Mouse (Mus musculus): ENCODE data around the gene H2-DMb1. TPM values are rescaled to one million over a fixed set of nuclear protein-coding genes. Genes with fewer than 3 reads are reported as not detected.

Gene H2-DMb1
- total and polyA plus RNA-seq, 2 experiments from 2014 or later, result 0.62 to 1.5 TPM

- Histone ChIP-seq H3K36me3 (ENCODE audit: insufficient read depth) (peaks cover 38% of the 10 kb centered on the region), H3K4me1 (ENCODE audit: insufficient read depth) (peaks cover 7% of the 10 kb centered on the region; the same call in 1 of the 2 replicates), H3K27ac (ENCODE audit: low read depth, low read length) (peak overlapping the region; percentile 85), H3K9me3 (ENCODE audit: low read length) (no peaks in the 10 kb centered on the region), H3K9ac (peak overlapping the region; percentile 76), H3K4me3 (ENCODE audit: low read depth, low read length) (peak overlapping the region; percentile 72), H3K27me3 (ENCODE audit: insufficient read depth, low read length) (no peaks in the 10 kb centered on the region), H3K4me2 (ENCODE audit: low read depth) (peak overlapping the region; percentile 85)
- ATAC-seq, result peak; percentile 49
- 2% methylated on average over 38 of the region's 38 CpGs for WGBS
- no peak for DNase-seq
- no peak; the same call in 1 of the 2 replicates for TF ChIP-seq CTCF (IDR thresholded peaks at IDR 0.05; ENCODE audit: low read depth)
Observed at GRCm38 (mm10) chr17:34118873-34119248, 34.0 kb upstream of the H2-DMb1 start.

- DNase-seq (peak; percentile 100), ATAC-seq (peak; percentile 81)
- H3K9ac ChIP-seq, result peak within 1 kb of the TSS; percentile 87
- no peak; the same call in 1 of the 2 replicates for TF ChIP-seq CTCF (IDR thresholded peaks at IDR 0.05; ENCODE audit: low read depth)
- H3K4me2 ChIP-seq (ENCODE audit: low read depth), result peak within 1 kb of the TSS; percentile 88
- no peaks in the 10 kb centered on the region for H3K27me3 ChIP-seq (ENCODE audit: insufficient read depth, low read length)
- H3K36me3 ChIP-seq (ENCODE audit: insufficient read depth), result peaks cover 32% of the 10 kb centered on the region
- peak within 1 kb of the TSS; percentile 72 for H3K4me3 ChIP-seq (ENCODE audit: low read depth, low read length)
- H3K27ac ChIP-seq (ENCODE audit: low read depth, low read length), result peak within 1 kb of the TSS; percentile 100
- peaks cover 9% of the 10 kb centered on the region; the same call in 1 of the 2 replicates for H3K4me1 ChIP-seq (ENCODE audit: insufficient read depth)
- no peaks in the 10 kb centered on the region for H3K9me3 ChIP-seq (ENCODE audit: low read length)
- WGBS, result 3% methylated on average over 96 of the region's 96 CpGs
Observed at GRCm38 (mm10) chr17:34119249-34120179, 33.4 kb upstream of the H2-DMb1 start, which contains the start of gene H2-DMa. TSS of gene H2-DMa (plus strand) at chr17:34119541.

GRCm38 (mm10) chr17:34120180-34120723 lies 32.6 kb upstream of the H2-DMb1 start:
- H3K4me1 ChIP-seq (ENCODE audit: insufficient read depth), result peaks cover 9% of the 10 kb centered on the region; the same call in 1 of the 2 replicates
- H3K9ac ChIP-seq, result peak overlapping the region; percentile 87
- peak overlapping the region; percentile 88 for H3K4me2 ChIP-seq (ENCODE audit: low read depth)
- DNase-seq (peak; percentile 88), ATAC-seq (no peak)
- H3K9me3 ChIP-seq (ENCODE audit: low read length), result no peaks in the 10 kb centered on the region
- 2% methylated on average over 33 of the region's 42 CpGs for WGBS
- peaks cover 25% of the 10 kb centered on the region for H3K36me3 ChIP-seq (ENCODE audit: insufficient read depth)
- H3K4me3 ChIP-seq (ENCODE audit: low read depth, low read length), result peak overlapping the region; percentile 59
- H3K27me3 ChIP-seq (ENCODE audit: insufficient read depth, low read length), result no peaks in the 10 kb centered on the region
- H3K27ac ChIP-seq (ENCODE audit: low read depth, low read length), result peak overlapping the region; percentile 100
- TF ChIP-seq CTCF (IDR thresholded peaks at IDR 0.05; ENCODE audit: low read depth), result no peak

- under 1% methylated on average over 30 of the region's 31 CpGs for WGBS
- peaks cover 19% of the 10 kb centered on the region for H3K36me3 ChIP-seq (ENCODE audit: insufficient read depth)
- H3K27ac ChIP-seq (ENCODE audit: low read depth, low read length), result peak overlapping the region; percentile 100
- DNase-seq (no peak), ATAC-seq (no peak)
- no peaks in the 10 kb centered on the region for H3K27me3 ChIP-seq (ENCODE audit: insufficient read depth, low read length)
- peak overlapping the region; percentile 87 for H3K9ac ChIP-seq
- H3K4me1 ChIP-seq (ENCODE audit: insufficient read depth), result peaks cover 9% of the 10 kb centered on the region; the same call in 1 of the 2 replicates
- H3K4me2 ChIP-seq (ENCODE audit: low read depth), result peak overlapping the region; percentile 88
- H3K4me3 ChIP-seq (ENCODE audit: low read depth, low read length), result peak overlapping the region; percentile 59
- H3K9me3 ChIP-seq (ENCODE audit: low read length), result no peaks in the 10 kb centered on the region
- TF ChIP-seq CTCF (IDR thresholded peaks at IDR 0.05; ENCODE audit: low read depth), result peak; percentile 24
Observed at GRCm38 (mm10) chr17:34120814-34121171, 32.1 kb upstream of the H2-DMb1 start.

GRCm38 (mm10) chr17:34121172-34121878 lies 31.5 kb upstream of the H2-DMb1 start:
- DNase-seq (peak; percentile 85), ATAC-seq (peak; percentile 12)
- Histone ChIP-seq H3K27me3 (ENCODE audit: insufficient read depth, low read length) (no peaks in the 10 kb centered on the region), H3K9me3 (ENCODE audit: low read length) (no peaks in the 10 kb centered on the region), H3K27ac (ENCODE audit: low read depth, low read length) (peak overlapping the region; percentile 100), H3K36me3 (ENCODE audit: insufficient read depth) (peaks cover 15% of the 10 kb centered on the region), H3K9ac (peak overlapping the region; percentile 87), H3K4me3 (ENCODE audit: low read depth, low read length) (peak overlapping the region; percentile 59), H3K4me1 (ENCODE audit: insufficient read depth) (peaks cover 9% of the 10 kb centered on the region; the same call in 1 of the 2 replicates), H3K4me2 (ENCODE audit: low read depth) (peak overlapping the region; percentile 88)
- TF ChIP-seq CTCF (IDR thresholded peaks at IDR 0.05; ENCODE audit: low read depth), result no peak
- WGBS, result 0% methylated on average over 35 of the region's 35 CpGs

GRCm38 (mm10) chr17:34121879-34122187 lies 31.0 kb upstream of the H2-DMb1 start:
- DNase-seq (no peak), ATAC-seq (no peak)
- Histone ChIP-seq H3K9me3 (ENCODE audit: low read length) (no peaks in the 10 kb centered on the region), H3K27me3 (ENCODE audit: insufficient read depth, low read length) (no peaks in the 10 kb centered on the region), H3K36me3 (ENCODE audit: insufficient read depth) (peaks cover 10% of the 10 kb centered on the region), H3K9ac (peak overlapping the region; percentile 87), H3K4me1 (ENCODE audit: insufficient read depth) (peaks cover 6% of the 10 kb centered on the region; the same call in 1 of the 2 replicates), H3K4me3 (ENCODE audit: low read depth, low read length) (peak overlapping the region; percentile 59), H3K4me2 (ENCODE audit: low read depth) (peak overlapping the region; percentile 88), H3K27ac (ENCODE audit: low read depth, low read length) (peak overlapping the region; percentile 100)
- TF ChIP-seq CTCF (IDR thresholded peaks at IDR 0.05; ENCODE audit: low read depth), result no peak
- WGBS, result under 1% methylated on average over 10 of the region's 10 CpGs

All from forebrain, postnatal 0 days (tissue).